Mouse (Mus musculus) olfactory bulb, adult 2 months (tissue): Measurements from ENCODE around the gene Bbs9.

Experiments
- CTCF ChIP-seq: fragments of 200-500 bp; IDR thresholded peaks from 2 replicates; pipeline ENCODE4 v1.5.1; 2012; ENCODE audit warnings: low read depth, mild to moderate bottlenecking, low read length, moderate library complexity; ENCODE audit not compliant: insufficient read depth
- POLR2A ChIP-seq: fragments of 200-500 bp; IDR thresholded peaks from 2 replicates; pipeline ENCODE4 v1.6.1; 2012; ENCODE audit warnings: mild to moderate bottlenecking, low read depth, low read length, moderate library complexity; ENCODE audit not compliant: insufficient read depth

GRCm38 (mm10) chr9:22800675-22801074 is 325.2 kb downstream of the Bbs9 start:
- TF ChIP-seq CTCF (no peak), POLR2A (no peak)
